Mouse (Mus musculus) heart, adult 10 weeks (tissue): ENCODE data around the gene Gm28891. TPM values are rescaled to one million over a fixed set of nuclear protein-coding genes. Genes with fewer than 3 reads are reported as not detected.

Experiments used
- polyA plus RNA-seq: library from polyadenylated mRNA; stranded (reverse); fragments of 350-450 nt; fragmentation: Illumina TruSeq; extraction: RNeasy Lipid Tissue Mini Kit (QIAGEN cat#74804); gene quantifications from one replicate; pipeline ENCODE4 v1.2.3, GENCODE M21; 2014; ENCODE audit warnings: low read depth, low replicate concordance

Gm28891 gene
- polyA plus RNA-seq, result not detected

GRCm38 (mm10) chrY:60240902-60241301 lies at the start of gene Gm28891:
TSS of gene Gm28891 (plus strand) at chrY:60241202.

